In the genomic region with DNA sequence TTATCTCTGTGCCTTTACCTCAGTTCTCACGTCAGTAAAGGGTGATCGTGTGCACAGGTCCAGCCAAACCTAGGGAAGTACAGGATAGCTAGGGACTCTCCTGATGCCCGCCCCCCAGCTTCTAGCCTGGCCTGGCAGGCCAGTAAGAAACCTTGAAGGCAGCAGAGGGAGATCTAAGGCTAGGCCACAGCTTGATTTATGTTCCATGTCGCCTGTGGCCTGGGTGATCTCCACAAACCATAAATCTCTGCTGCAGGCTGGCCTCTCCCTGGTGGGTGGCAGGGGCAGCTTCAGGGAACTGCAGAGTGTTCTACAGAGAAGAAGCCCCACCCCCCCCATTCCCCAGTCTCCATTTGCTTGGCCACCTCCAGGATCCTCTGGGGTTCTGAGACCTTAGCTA, we compare ENCODE assay signal across 22 mouse cellular contexts. TPM values are rescaled to one million over a fixed set of nuclear protein-coding genes. Genes with fewer than 3 reads are reported as not detected.
DNase-seq lines count a peak whose midpoint lies in the region; ATAC-seq and TF ChIP-seq lines count a peak whose summit lies in the region.
"Had no signal": no experiment of that assay in that cellular context is flagged by ENCODE, and none has a peak within 500 bp of the region (broad histone marks: within the 10 kb centered on the region; RNA-seq: fewer than 3 reads in every experiment).

No protein-coding gene starts in this region.

- no peak overlapping the region for H3K27ac ChIP-seq in kidney, postnatal 0 days
- no peak overlapping the region for H3K27ac ChIP-seq in midbrain, embryonic 16.5 days (ENCODE audit: low read length)
- H3K27ac ChIP-seq: forebrain, embryonic 13.5 days; gastrocnemius, adult 2 months; heart, embryonic 15.5 days; hindbrain, embryonic 15.5 days; liver, embryonic 14.5 days; stomach, postnatal 0 days had no signal

- no peaks in the 10 kb centered on the region for H3K9me3 ChIP-seq in kidney, postnatal 0 days (replicated peaks; ENCODE audit: low read length)
- H3K9me3 ChIP-seq in midbrain, embryonic 16.5 days (replicated peaks; ENCODE audit: control insufficient read depth, low read length, poor library complexity, severe bottlenecking): no peaks in the 10 kb centered on the region
- H3K9me3 ChIP-seq: forebrain, embryonic 13.5 days; heart, embryonic 15.5 days; hindbrain, embryonic 15.5 days had no signal

- no peaks in the 10 kb centered on the region for H3K27me3 ChIP-seq in kidney, postnatal 0 days (ENCODE audit: insufficient read depth, low read length)
- H3K27me3 ChIP-seq in midbrain, embryonic 16.5 days (ENCODE audit: control insufficient read depth, insufficient read depth, low read depth, low read length): no peaks in the 10 kb centered on the region

- WGBS in kidney, postnatal 0 days: 27% methylated on average over 4 of the region's 4 CpGs
- 72% methylated on average over 4 of the region's 4 CpGs for WGBS in midbrain, embryonic 16.5 days

- ATAC-seq in kidney, postnatal 0 days (replicated peaks; ENCODE audit: low FRiP score, low read depth): peak; percentile 33
- ATAC-seq in midbrain, embryonic 16.5 days: no peak
- ATAC-seq: forebrain, embryonic 13.5 days had no signal

- no peaks in the 10 kb centered on the region; the same call in 1 of the 2 replicates for H3K4me1 ChIP-seq in kidney, postnatal 0 days (replicated peaks; ENCODE audit: insufficient read depth, low read length)
- H3K4me1 ChIP-seq in midbrain, embryonic 16.5 days (ENCODE audit: control insufficient read depth, insufficient read depth, low read length): no peaks in the 10 kb centered on the region
- H3K4me1 ChIP-seq: heart, embryonic 15.5 days; hindbrain, embryonic 15.5 days had no signal

- no peaks in the 10 kb centered on the region for H3K36me3 ChIP-seq in kidney, postnatal 0 days (ENCODE audit: insufficient read depth, low read length)
- no peaks in the 10 kb centered on the region for H3K36me3 ChIP-seq in midbrain, embryonic 16.5 days (ENCODE audit: control insufficient read depth, insufficient read depth, low read length)
- H3K36me3 ChIP-seq: heart, embryonic 15.5 days; hindbrain, embryonic 15.5 days had no signal

- TF ChIP-seq CTCF in kidney, postnatal 0 days (IDR thresholded peaks at IDR 0.05; ENCODE audit: low read depth): peak; percentile 13; the same call in 1 of the 2 replicates

- no peak overlapping the region for H3K4me3 ChIP-seq in kidney, postnatal 0 days (replicated peaks; ENCODE audit: low read depth, low read length)
- H3K4me3 ChIP-seq in midbrain, embryonic 16.5 days (ENCODE audit: low read depth, low read length): no peak overlapping the region
- H3K4me3 ChIP-seq: forebrain, embryonic 13.5 days; gastrocnemius, adult 2 months; heart, embryonic 15.5 days; hindbrain, embryonic 15.5 days had no signal

- DNase-seq in kidney, postnatal 0 days (ENCODE audit: low spot score): peak; percentile 82
- DNase-seq in kidney, postnatal 25 days: no peak
- peak; percentile 63 for DNase-seq in adrenal gland, adult 8-10 months
- DNase-seq in adrenal gland, postnatal 36 days: peak; percentile 70 to 74
- peak; percentile 68 for DNase-seq in mesoderm, embryonic 11.5 days (ENCODE audit: low read depth, low spot score)
- DNase-seq in cerebellum, adult 11 months: no peak
- DNase-seq: cerebellum, adult 11-12 months; cerebellum, postnatal 10 days; gastrocnemius, adult 2 months; heart, postnatal 36 days; kidney, postnatal 10 days; lung, embryonic 14.5 days; midbrain, embryonic 14.5 days; thymus, adult 2 months; thymus, postnatal 4 days had no signal

- no peak overlapping the region for H3K9ac ChIP-seq in kidney, postnatal 0 days (ENCODE audit: low read depth, low read length)
- H3K9ac ChIP-seq in midbrain, embryonic 16.5 days (ENCODE audit: low read depth, low read length): no peak overlapping the region
- H3K9ac ChIP-seq: forebrain, embryonic 13.5 days; heart, embryonic 15.5 days; hindbrain, embryonic 15.5 days; liver, embryonic 14.5 days; lung, embryonic 14.5 days had no signal

- H3K4me2 ChIP-seq in kidney, postnatal 0 days (ENCODE audit: low read length): no peak overlapping the region
- no peak overlapping the region for H3K4me2 ChIP-seq in midbrain, embryonic 16.5 days (ENCODE audit: low read length)
- H3K4me2 ChIP-seq: forebrain, embryonic 13.5 days; heart, embryonic 15.5 days; hindbrain, embryonic 15.5 days; lung, embryonic 14.5 days had no signal

RNA-seq across cellular contexts. Expression of gene Foxo6, which starts 55.2 kb away (rescaled TPM):
- 0.11 TPM in 1 of 2 replicates, not detected in the other for polyA plus RNA-seq in kidney, postnatal 0 days (2015; fragmentation: Nextera tagmentation; extraction: Ambion mirVana)
- 1 to 10 TPM in 2 of 4 experiments, under 1 TPM in 2; 0.90 to 1.6 (median 1.1) TPM for total RNA-seq in adrenal gland, adult 8-10 months (2022)
- total RNA-seq in adrenal gland, postnatal 36 days (2021): 1 to 10 TPM in 1 of 2 experiments, under 1 TPM in 1; 0.76 to 1.2 TPM
- polyA plus RNA-seq in midbrain, embryonic 16.5 days (2015; fragmentation: Nextera tagmentation; extraction: Ambion mirVana): 1.1 and 1.4 TPM in 2 replicates
- total RNA-seq: megakaryocyte, adult 5-6 weeks had no signal

Comparison
In these comparisons a context has a peak if more than half of its experiments do, and no peak if none do; other contexts are left out.
1. DNase-seq: peak in kidney, postnatal 0 days (single experiment), adrenal gland, adult 8-10 months (single experiment), adrenal gland, postnatal 36 days (2 of 2) and mesoderm, embryonic 11.5 days (single experiment); none in kidney, postnatal 25 days (0 of 2) and cerebellum, adult 11 months (single experiment).